Comparison of ENCODE assay signal across 18 mouse cellular contexts in genomic region chr6:145135804-145136203, GRCm38 (mm10). TPM values are rescaled to one million over a fixed set of nuclear protein-coding genes. Genes with fewer than 3 reads are reported as not detected.
DNase-seq lines count a peak whose midpoint lies in the region; ATAC-seq and TF ChIP-seq lines count a peak whose summit lies in the region.
"Had no signal": no experiment of that assay in that cellular context is flagged by ENCODE, and none has a peak within 500 bp of the region (broad histone marks: within the 10 kb centered on the region; RNA-seq: fewer than 3 reads in every experiment).

No protein-coding gene starts in this region.

- 34% methylated on average over 9 of the region's 9 CpGs for WGBS in kidney, adult 2 months
- 24% methylated on average over 9 of the region's 9 CpGs for WGBS in kidney, embryonic 16.5 days

- H3K4me1 ChIP-seq in kidney, adult 2 months (ENCODE audit: control insufficient read depth, insufficient read depth, low read length) = no peaks in the 10 kb centered on the region
- peaks cover 7% of the 10 kb centered on the region for H3K4me1 ChIP-seq in kidney, embryonic 16.5 days (ENCODE audit: insufficient read depth, low read length)
- H3K4me1 ChIP-seq: forebrain, embryonic 12.5 days had no signal

- peak; percentile 26 for DNase-seq in kidney, adult 2 months
- DNase-seq in lung, postnatal 25 days (ENCODE audit: low spot score) = peak; percentile 16
- no peak for DNase-seq in lung, postnatal 14 days
- DNase-seq in kidney, postnatal 4 days = peak; percentile 22 to 43
- no peak for DNase-seq in gastrocnemius, postnatal 14 days
- no peak for DNase-seq in cerebellum, postnatal 14 days
- DNase-seq: cerebellum, adult 9-11 months; embryo, embryonic 11 days; gastrocnemius, postnatal 25 days; layer of hippocampus, postnatal 36 days; right cerebral cortex, adult 18-20 months; thymus, adult 18-20 months had no signal

- no peak overlapping the region for H3K4me3 ChIP-seq in kidney, adult 2 months (ENCODE audit: insufficient read depth, low read depth, low read length)
- H3K4me3 ChIP-seq in kidney, embryonic 16.5 days (ENCODE audit: low read length) = no peak overlapping the region
- H3K4me3 ChIP-seq: forebrain, embryonic 12.5 days; hindbrain, embryonic 10.5 days had no signal

- no peak overlapping the region for H3K4me2 ChIP-seq in kidney, embryonic 16.5 days (replicated peaks; ENCODE audit: low read depth, low read length)
- H3K4me2 ChIP-seq: forebrain, embryonic 12.5 days had no signal

- H3K9me3 ChIP-seq in kidney, embryonic 16.5 days (ENCODE audit: low read length) = no peaks in the 10 kb centered on the region
- H3K9me3 ChIP-seq: forebrain, embryonic 12.5 days; hindbrain, embryonic 10.5 days had no signal

- no peaks in the 10 kb centered on the region for H3K27me3 ChIP-seq in kidney, adult 2 months (replicated peaks; ENCODE audit: control insufficient read depth, insufficient read depth, low read length)
- H3K27me3 ChIP-seq in kidney, embryonic 16.5 days (ENCODE audit: insufficient read depth, low read length) = no peaks in the 10 kb centered on the region
- H3K27me3 ChIP-seq: forebrain, embryonic 12.5 days had no signal

- H3K9ac ChIP-seq in kidney, embryonic 16.5 days (replicated peaks; ENCODE audit: low read length) = no peak overlapping the region
- H3K9ac ChIP-seq: forebrain, embryonic 12.5 days; liver, embryonic 14.5 days had no signal

- H3K36me3 ChIP-seq in kidney, adult 2 months (ENCODE audit: control insufficient read depth, insufficient read depth, low read length) = no peaks in the 10 kb centered on the region
- no peaks in the 10 kb centered on the region for H3K36me3 ChIP-seq in kidney, embryonic 16.5 days (ENCODE audit: insufficient read depth, low read length)
- H3K36me3 ChIP-seq: forebrain, embryonic 12.5 days; G1E; hindbrain, embryonic 10.5 days had no signal

- intact Hi-C loops in gastrocnemius, postnatal 14 days (cut with DNase I; ENCODE audit: low total_unique reads) = no loop called here

- ATAC-seq in kidney, embryonic 16.5 days (ENCODE audit: low FRiP score, low TSS enrichment) = no peak
- ATAC-seq: midbrain, embryonic 16.5 days had no signal

- no peak for TF ChIP-seq CTCF in kidney, adult 2 months (conservative IDR thresholded peaks at IDR 0.05; ENCODE audit: insufficient read depth, insufficient read length, low read depth, low read length)

- no peak overlapping the region for H3K27ac ChIP-seq in kidney, adult 2 months (ENCODE audit: insufficient read depth, low read depth, low read length)
- H3K27ac ChIP-seq in kidney, embryonic 16.5 days (ENCODE audit: low read length) = no peak overlapping the region
- H3K27ac ChIP-seq: forebrain, embryonic 12.5 days; hindbrain, embryonic 10.5 days; liver, embryonic 14.5 days had no signal

- no peak for TF ChIP-seq POLR2A in kidney, adult 2 months (IDR thresholded peaks at IDR 0.05; ENCODE audit: low read depth, low read length)

RNA-seq across cellular contexts. Expression of gene Lrmp, which starts 20.4 kb away (rescaled TPM):
- polyA plus RNA-seq in kidney, adult 2 months (2012; rRNA removed) = 2.8 and 6.4 TPM in 2 replicates
- 1.2 and 1.8 TPM in 2 replicates for polyA plus RNA-seq in kidney, embryonic 16.5 days (2015; fragmentation: Nextera tagmentation; extraction: Ambion mirVana)
- 1 to 10 TPM; 1.0 to 1.1 TPM for total RNA-seq in gastrocnemius, postnatal 14 days (2021)

RNA-seq across cellular contexts. Expression of gene Bcat1, which starts 59.8 kb away (rescaled TPM):
- polyA plus RNA-seq in kidney, adult 2 months (2012; rRNA removed) = 10.0 and 10.2 TPM in 2 replicates
- 7.1 and 9.2 TPM in 2 replicates for polyA plus RNA-seq in kidney, embryonic 16.5 days (2015; fragmentation: Nextera tagmentation; extraction: Ambion mirVana)
- 1 to 10 TPM; 6.8 to 8.8 TPM for total RNA-seq in gastrocnemius, postnatal 14 days (2021)
- polyA plus RNA-seq: G1E had no signal

Comparison
In these comparisons a context has a peak if more than half of its experiments do, and no peak if none do; other contexts are left out.
1. DNase-seq: peak in kidney, adult 2 months (single experiment), lung, postnatal 25 days (single experiment) and kidney, postnatal 4 days (2 of 2); none in lung, postnatal 14 days (single experiment), gastrocnemius, postnatal 14 days (single experiment) and cerebellum, postnatal 14 days (0 of 2).